Mouse (Mus musculus) testis, adult 2 months (tissue): ENCODE results near the gene Sypl.

Source experiments
- CTCF ChIP-seq: fragments of 200-500 bp; IDR thresholded peaks from 2 replicates; pipeline ENCODE4 v1.5.1; 2012; ENCODE audit warnings: low read depth, mild to moderate bottlenecking, inconsistent platforms, low read length, moderate library complexity; ENCODE audit not compliant: control insufficient read depth, insufficient read depth, insufficient replicate concordance
- POLR2A ChIP-seq: fragments of 200-500 bp; IDR thresholded peaks from 2 replicates; pipeline ENCODE4 v1.6.1; 2012; ENCODE audit warnings: low read depth, mild to moderate bottlenecking, inconsistent platforms, low read length, moderate library complexity; ENCODE audit not compliant: control insufficient read depth

DNA sequence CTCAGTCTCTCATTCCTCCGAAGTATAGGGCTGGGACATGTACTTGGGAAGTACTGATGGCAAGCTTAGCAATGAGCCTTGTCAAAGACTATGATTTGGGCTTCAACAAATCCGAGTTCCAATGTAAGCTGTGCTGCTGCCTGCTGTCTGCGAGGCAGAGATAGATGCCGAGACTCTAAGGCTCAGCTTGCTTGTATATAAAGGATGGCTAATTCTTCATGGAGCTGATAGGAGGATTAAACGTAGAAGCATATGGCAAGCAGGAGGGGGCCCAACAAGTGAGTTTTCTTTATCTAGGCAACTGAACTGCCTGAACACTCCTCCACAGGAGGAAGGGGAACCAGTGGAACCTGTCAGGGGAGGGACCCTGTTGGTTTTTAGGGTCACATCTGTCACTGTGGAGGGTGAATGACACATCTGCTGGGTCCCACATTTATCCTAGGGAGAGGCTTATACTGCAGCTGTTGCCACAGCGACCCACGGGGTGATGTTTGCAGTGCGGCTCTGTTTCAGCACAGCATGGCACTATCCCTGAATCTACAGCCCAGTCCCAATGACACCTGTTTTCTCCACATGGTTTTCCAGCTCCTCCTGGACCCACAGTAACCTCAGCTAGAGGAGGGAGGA lies 49.8 kb downstream of the Sypl start:
- TF ChIP-seq POLR2A (no peak), CTCF (no peak)
